Mouse (Mus musculus) CH12.LX (cell line): ENCODE measurements around the gene Ovch2. TPM values are rescaled to one million over a fixed set of nuclear protein-coding genes. Genes with fewer than 3 reads are reported as not detected.
A peak's percentile ranks its signal among the peaks of the same experiment; 100 is the strongest.

ENCODE experiments used
- DNase-seq: peaks from one replicate; pipeline ENCODE4 v3.0.0-alpha.2; 2013; ENCODE audit errors: extremely low read depth
- H3K27ac ChIP-seq: 2 replicates; pipeline ENCODE4 v1.5.1; 2012; ENCODE audit warnings: low read depth, mild to moderate bottlenecking, control low read depth, moderate library complexity; ENCODE audit not compliant: insufficient read depth
- H3K27me3 ChIP-seq: replicated peaks from 2 replicates; pipeline ENCODE3; 2012; ENCODE audit warnings: inconsistent platforms
- H3K36me3 ChIP-seq, 2 experiments: replicated peaks in 1 of 2; 2 replicates each; pipeline versions ENCODE3 to v1.6.1; 2012; ENCODE audit warnings: inconsistent platforms in 1 of 2, low read length in 1 of 2, mild to moderate bottlenecking in 1 of 2, mixed read lengths in 1 of 2, moderate library complexity in 1 of 2; ENCODE audit not compliant: control insufficient read depth in 1 of 2, insufficient read depth in 1 of 2
- H3K4me1 ChIP-seq, 2 experiments: 2 replicates each; pipeline ENCODE4 v1.6.1; 2012; ENCODE audit warnings: inconsistent platforms in 1 of 2, moderate library complexity in 1 of 2; ENCODE audit not compliant: insufficient read depth in 2 of 2, control insufficient read depth in 1 of 2
- H3K4me2 ChIP-seq: 2 replicates; pipeline ENCODE4 v1.6.1; 2012; ENCODE audit warnings: low read depth, mild to moderate bottlenecking, control low read depth; ENCODE audit not compliant: poor library complexity, insufficient read depth, severe bottlenecking
- H3K4me3 ChIP-seq, 3 experiments: fragments of 150-350 bp in 1 of 3; sonication (generic) in 1 of 3; replicated peaks in 1 of 3; 2 replicates each; pipeline versions ENCODE3 to v1.5.1; 2011 to 2012; ENCODE audit warnings: low read depth in 2 of 3, low read length in 2 of 3, mild to moderate bottlenecking in 2 of 3, moderate library complexity in 2 of 3, control low read depth in 1 of 3, improper control_type of control experiment in 1 of 3, inconsistent platforms in 1 of 3, mixed read lengths in 1 of 3; ENCODE audit not compliant: poor library complexity in 1 of 3
- H3K79me2 ChIP-seq: replicated peaks from 2 replicates; pipeline ENCODE4 v1.6.1; 2012; ENCODE audit warnings: mild to moderate bottlenecking, moderate library complexity; ENCODE audit not compliant: control insufficient read depth, poor library complexity, insufficient read depth, severe bottlenecking; ENCODE audit errors: extremely low read depth
- H3K9ac ChIP-seq: 2 replicates; pipeline ENCODE4 v1.6.1; 2012; ENCODE audit warnings: low read depth, mild to moderate bottlenecking, control low read depth, moderate library complexity; ENCODE audit not compliant: insufficient read depth
- H3K9me3 ChIP-seq: replicated peaks from 2 replicates; pipeline ENCODE3; 2012; ENCODE audit warnings: low read length, inconsistent platforms, mixed read lengths
- BHLHE40 ChIP-seq: IDR thresholded peaks from 2 replicates; pipeline ENCODE4 v1.6.1; 2011; ENCODE audit warnings: mild to moderate bottlenecking, low read depth, low read length, improper control_type of control experiment
- CTCF ChIP-seq, 2 experiments: IDR thresholded peaks in 1 of 2; conservative IDR thresholded peaks in 1 of 2; 2 replicates each; pipeline ENCODE4 v1.5.1; 2011 to 2012; ENCODE audit warnings: low read depth in 2 of 2, low read length in 2 of 2, improper control_type of control experiment in 1 of 2, inconsistent platforms in 1 of 2, mild to moderate bottlenecking in 1 of 2, moderate library complexity in 1 of 2
- E2F4 ChIP-seq: IDR thresholded peaks from 2 replicates; pipeline ENCODE4 v1.6.1; 2011; ENCODE audit warnings: low read depth, low read length, improper control_type of control experiment; ENCODE audit not compliant: insufficient replicate concordance
- ELF1 ChIP-seq: IDR thresholded peaks from 2 replicates; pipeline ENCODE4 v1.6.1; 2014; ENCODE audit warnings: low read depth, mild to moderate bottlenecking, inconsistent platforms, low read length, improper control_type of control experiment
- EP300 ChIP-seq: IDR thresholded peaks from 2 replicates; pipeline ENCODE4 v1.6.1; 2011; ENCODE audit warnings: low read length, improper control_type of control experiment
- ETS1 ChIP-seq: conservative IDR thresholded peaks from 2 replicates; pipeline ENCODE4 v1.6.1; 2012; ENCODE audit warnings: low read depth, mild to moderate bottlenecking, inconsistent platforms, low read length, improper control_type of control experiment, moderate library complexity
- HCFC1 ChIP-seq: IDR thresholded peaks from 2 replicates; pipeline ENCODE4 v1.6.1; 2012; ENCODE audit warnings: low read depth, mild to moderate bottlenecking, inconsistent platforms, low read length, improper control_type of control experiment
- IRF4 ChIP-seq: IDR thresholded peaks from 2 replicates; pipeline ENCODE4 v1.6.1; 2014; ENCODE audit warnings: low read depth, mild to moderate bottlenecking, inconsistent platforms, low read length, improper control_type of control experiment
- JUN ChIP-seq: IDR thresholded peaks from 2 replicates; pipeline ENCODE4 v1.6.1; 2011; ENCODE audit warnings: low read depth, mild to moderate bottlenecking, low read length, improper control_type of control experiment, moderate library complexity; ENCODE audit not compliant: insufficient read depth
- MAFK ChIP-seq: IDR thresholded peaks from 2 replicates; pipeline ENCODE4 v1.6.1; 2011; ENCODE audit warnings: low read length, improper control_type of control experiment; ENCODE audit not compliant: insufficient replicate concordance
- MEF2A ChIP-seq: IDR thresholded peaks from 2 replicates; pipeline ENCODE4 v1.6.1; 2014; ENCODE audit warnings: low read depth, mild to moderate bottlenecking, inconsistent platforms, low read length, improper control_type of control experiment, borderline replicate concordance
- MXI1 ChIP-seq: IDR thresholded peaks from 2 replicates; pipeline ENCODE4 v1.6.1; 2011; ENCODE audit warnings: mild to moderate bottlenecking, low read depth, low read length, improper control_type of control experiment
- MYC ChIP-seq: IDR thresholded peaks from 2 replicates; pipeline ENCODE4 v1.6.1; 2011; ENCODE audit warnings: low read depth, mild to moderate bottlenecking, improper control_type of control experiment, low read length
- POLR2A ChIP-seq: IDR thresholded peaks from 2 replicates; pipeline ENCODE4 v1.6.1; 2011; ENCODE audit warnings: low read depth, mild to moderate bottlenecking, improper control_type of control experiment, low read length
- TBP ChIP-seq: conservative IDR thresholded peaks from 2 replicates; pipeline ENCODE4 v1.6.1; 2011; ENCODE audit warnings: low read depth, low read length, improper control_type of control experiment
- UBTF ChIP-seq: IDR thresholded peaks from 2 replicates; pipeline ENCODE4 v1.6.1; 2012; ENCODE audit warnings: low read depth, mild to moderate bottlenecking, inconsistent platforms, low read length, improper control_type of control experiment, moderate library complexity
- USF1 ChIP-seq: IDR thresholded peaks from 2 replicates; pipeline ENCODE4 v1.6.1; 2014; ENCODE audit warnings: low read depth, mild to moderate bottlenecking, inconsistent platforms, low read length, improper control_type of control experiment
- ZC3H11A ChIP-seq: IDR thresholded peaks from 2 replicates; pipeline ENCODE4 v1.6.1; 2012; ENCODE audit warnings: low read depth, mild to moderate bottlenecking, inconsistent platforms, low read length, improper control_type of control experiment
- ZMIZ1 ChIP-seq: IDR thresholded peaks from 2 replicates; pipeline ENCODE4 v1.6.1; 2012; ENCODE audit warnings: low read depth, mild to moderate bottlenecking, inconsistent platforms, low read length, improper control_type of control experiment
- ZNF384 ChIP-seq: IDR thresholded peaks from 2 replicates; pipeline ENCODE4 v1.6.1; 2012; ENCODE audit warnings: low read depth, low read length, improper control_type of control experiment, inconsistent platforms
- dilution Hi-C: fragments of 300-500 bp; cut with MboI; formaldehyde crosslinking; loops from 2 replicates; pipeline ENCODE4 v1.14.3; 2020; ENCODE audit warnings: low sequenced_read_pairs; ENCODE audit not compliant: extremely low pct_unique_long_range_greater_than_20kb, extremely low pct_ligation_motif_present
- in situ Hi-C: fragments of 300-500 bp; cut with MboI; formaldehyde crosslinking; loops from 3 replicates; pipeline ENCODE4 v1.14.3; 2019; ENCODE audit warnings: low sequenced_read_pairs, low pct_ligation_motif_present, low pct_unique_long_range_greater_than_20kb, mixed read lengths
- polyA plus RNA-seq: library from polyadenylated mRNA; unstranded; fragments of >175 nt; gene quantifications from 2 replicates; pipeline ENCODE4 v1.2.1, GENCODE M21; 2012; ENCODE audit warnings: low read depth; ENCODE audit not compliant: insufficient read length
- total RNA-seq, 2 experiments: library from RNA; depleted of rRNA; stranded (reverse); fragments of 300-350 nt in 1 of 2; fragments of >200 nt in 1 of 2; gene quantifications; 2 replicates each; pipeline ENCODE4 v1.2.3; 2012 to 2014

Gene Ovch2
- total and polyA plus RNA-seq, 3 experiments, result not detected

GRCm38 (mm10) chr7:107802138-107802537 lies 1.1 kb upstream of the Ovch2 start:
- no peak overlapping the region for H3K4me2 ChIP-seq
- dilution Hi-C loops (no loop called here), in situ Hi-C loops (no loop called here)
- no peak for DNase-seq
- no peak for TF ChIP-seq BHLHE40
- TF ChIP-seq MXI1, result no peak
- TF ChIP-seq CTCF (conservative IDR thresholded peaks at IDR 0.05 in 1 of 2, IDR thresholded peaks at IDR 0.05 in 1 of 2; ENCODE audit: low read depth in 2 of 2, low read length in 2 of 2), result no peak
- no peak for TF ChIP-seq ZMIZ1
- no peak for TF ChIP-seq TBP
- no peak for TF ChIP-seq MYC
- TF ChIP-seq MAFK, result no peak
- TF ChIP-seq MEF2A, result no peak
- no peak for TF ChIP-seq UBTF
- no peak for TF ChIP-seq JUN
- TF ChIP-seq E2F4, result no peak
- no peak for TF ChIP-seq IRF4
- TF ChIP-seq POLR2A, result no peak
- TF ChIP-seq EP300, result no peak
- TF ChIP-seq HCFC1, result no peak
- H3K4me1 ChIP-seq, result no peaks in the 10 kb centered on the region
- peaks cover 2% of the 10 kb centered on the region for H3K27me3 ChIP-seq
- H3K79me2 ChIP-seq, result no peaks in the 10 kb centered on the region
- no peak overlapping the region for H3K4me3 ChIP-seq
- H3K9ac ChIP-seq, result no peak overlapping the region
- no peak overlapping the region for H3K27ac ChIP-seq
- peaks cover 2% of the 10 kb centered on the region for H3K9me3 ChIP-seq
- no peaks in the 10 kb centered on the region for H3K36me3 ChIP-seq

DNA sequence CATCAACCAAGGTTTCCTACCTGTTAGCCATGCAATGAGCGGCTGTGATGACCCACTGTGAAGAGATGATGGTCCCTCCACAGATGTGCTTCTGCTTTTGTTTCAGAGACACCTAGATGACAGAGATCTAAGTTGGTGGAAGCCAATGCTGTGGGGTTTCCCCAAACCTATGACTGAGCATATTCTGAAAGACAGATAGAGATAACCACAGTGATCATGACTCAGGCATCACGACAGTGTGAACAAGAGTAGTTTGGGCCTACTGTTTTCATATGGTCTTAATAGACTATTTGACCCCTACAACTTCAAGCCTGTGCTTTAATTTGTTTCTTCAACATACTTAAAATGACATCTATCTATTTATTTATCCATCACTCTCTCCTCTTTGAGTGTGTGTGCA lies 4.5 kb downstream of the Ovch2 start:
- Histone ChIP-seq H3K79me2 (no peaks in the 10 kb centered on the region), H3K27me3 (no peaks in the 10 kb centered on the region), H3K36me3 (no peaks in the 10 kb centered on the region), H3K4me3 (no peak overlapping the region), H3K9me3 (no peaks in the 10 kb centered on the region), H3K9ac (no peak overlapping the region), H3K4me1 (peaks cover 2 to 11% of the 10 kb centered on the region in 2 experiments; a peak in 3 of 4 replicates)
- dilution Hi-C loops, result no loop called here
- peak; percentile 79 for DNase-seq
- TF ChIP-seq USF1 (no peak), IRF4 (0 out of 2 replicates have a peak, but pooled peaks have one; percentile 18), ZNF384 (no peak), ETS1 (peak; percentile 42; the same call in 1 of the 2 replicates), ELF1 (no peak), HCFC1 (0 out of 2 replicates have a peak, but pooled peaks have one; percentile 14), EP300 (peak; percentile 58), ZC3H11A (no peak), MAFK (peak; percentile 88)
- TF ChIP-seq, all 38 proteins: peak for 5
- Histone ChIP-seq H3K27ac (no peak overlapping the region), H3K4me2 (no peak overlapping the region)
- in situ Hi-C loops, result no loop called here
